Comparison of ENCODE assay signal across 13 mouse cellular contexts in genomic region chr15:64031704-64032103, GRCm38 (mm10). TPM values are rescaled to one million over a fixed set of nuclear protein-coding genes. Genes with fewer than 3 reads are reported as not detected.
A peak's percentile ranks its signal among the peaks of the same experiment; 100 is the strongest.
DNase-seq lines count a peak whose midpoint lies in the region; TF ChIP-seq lines count a peak whose summit lies in the region.
"Had no signal": no experiment of that assay in that cellular context is flagged by ENCODE, and none has a peak within 500 bp of the region (broad histone marks: within the 10 kb centered on the region; RNA-seq: fewer than 3 reads in every experiment).

No protein-coding gene starts in this region.

- TF ChIP-seq CTCF in lung, adult 2 months (IDR thresholded peaks at IDR 0.05; ENCODE audit: insufficient read depth, low read length), result no peak
- no peak for TF ChIP-seq CTCF in C2C12 (IDR thresholded peaks at IDR 0.05; ENCODE audit: control insufficient read depth, insufficient read depth, insufficient read length)

- 51% methylated on average over 6 of the region's 6 CpGs for WGBS in lung, adult 2 months

- no peak overlapping the region for H3K4me3 ChIP-seq in lung, adult 2 months (replicated peaks; ENCODE audit: extremely low read depth, low read depth, low read length)
- no peak overlapping the region for H3K4me3 ChIP-seq in C2C12 (ENCODE audit: insufficient read depth, poor library complexity, severe bottlenecking)
- H3K4me3 ChIP-seq: embryonic facial prominence, embryonic 15.5 days; forebrain, embryonic 12.5 days; limb, embryonic 13.5 days; liver, embryonic 15.5 days had no signal

- TF ChIP-seq POLR2A in lung, adult 2 months (IDR thresholded peaks at IDR 0.05; ENCODE audit: borderline replicate concordance, extremely low read depth, low read depth, low read length), result no peak

- no peaks in the 10 kb centered on the region for H3K79me2 ChIP-seq in C2C12 (ENCODE audit: control insufficient read depth, insufficient read depth)

- intact Hi-C loops in gastrocnemius, postnatal 36 days (cut with DNase I), result no loop called here
- intact Hi-C loops in left cerebral cortex, postnatal 4 days (cut with DNase I), result no loop called here

- H3K27me3 ChIP-seq in C2C12 (ENCODE audit: control insufficient read depth, insufficient read depth, insufficient read length), result no peaks in the 10 kb centered on the region
- H3K27me3 ChIP-seq: embryonic facial prominence, embryonic 15.5 days; forebrain, embryonic 12.5 days; limb, embryonic 13.5 days; liver, embryonic 15.5 days had no signal

- no peak overlapping the region for H3ac ChIP-seq in C2C12 (ENCODE audit: control insufficient read depth, insufficient read length, low read depth)

- H3K4me1 ChIP-seq in lung, adult 2 months (ENCODE audit: control insufficient read depth, insufficient read depth, low read length), result peaks cover 14% of the 10 kb centered on the region

- H3K36me3 ChIP-seq in C2C12 (ENCODE audit: control insufficient read depth, insufficient read depth), result no peaks in the 10 kb centered on the region
- H3K36me3 ChIP-seq: embryonic facial prominence, embryonic 15.5 days; forebrain, embryonic 12.5 days; limb, embryonic 13.5 days; liver, embryonic 15.5 days had no signal

- H3K79me3 ChIP-seq in C2C12 (ENCODE audit: low read depth), result no peaks in the 10 kb centered on the region

- DNase-seq in lung, postnatal 36 days, result peak; percentile 33
- no peak for DNase-seq in lung, adult 2 months
- peak; percentile 67 for DNase-seq in T-cell, adult 2 months (ENCODE audit: low spot score)
- peak; percentile 49 to 54 for DNase-seq in natural killer cell, adult 2 months (ENCODE audit: low spot score in 2 of 2)
- no peak for DNase-seq in gastrocnemius, postnatal 36 days
- DNase-seq in left cerebral cortex, postnatal 4 days, result no peak
- DNase-seq: cerebellum, adult 9-10 months; heart, adult 18-20 months had no signal

TF ChIP-seq in C2C12, 6 proteins besides CTCF, POLR2A, EP300 and RAD21:
- TF ChIP-seq CEBPB (IDR thresholded peaks at IDR 0.05; ENCODE audit: low read depth) (no peak), MAX (IDR thresholded peaks at IDR 0.05) (peak; percentile 36)

RNA-seq across cellular contexts. Expression of gene Fam49b, which starts 28.6 kb away (rescaled TPM):
- 19.1 and 23.1 TPM in 2 replicates for polyA plus RNA-seq in lung, adult 2 months (2012; rRNA removed)
- 34.3 TPM for polyA plus RNA-seq in C2C12 (2012; fragmentation: generic; extraction: Trizol)
- 10 to 100 TPM; 27.0 to 33.6 TPM for total RNA-seq in gastrocnemius, postnatal 36 days (2021)
- 100 to 1,000 TPM; 238 to 248 TPM for total RNA-seq in left cerebral cortex, postnatal 4 days (2021)

Comparison
In these comparisons a context has a peak if more than half of its experiments do, and no peak if none do; other contexts are left out.
1. DNase-seq: peak in lung, postnatal 36 days (single experiment), T-cell, adult 2 months (single experiment) and natural killer cell, adult 2 months (2 of 2); none in lung, adult 2 months (single experiment), gastrocnemius, postnatal 36 days (0 of 2) and left cerebral cortex, postnatal 4 days (single experiment).
2. RNA of gene Fam49b, which starts 28.6 kb away (total RNA-seq): 238 to 248 TPM in left cerebral cortex, postnatal 4 days; 27.0 to 33.6 TPM in gastrocnemius, postnatal 36 days; every median in the first group is over 4 times any median in the second.